Mouse (Mus musculus) ES-Bruce4 (cell line): ENCODE results near the gene AC134908.4.

Experiments
- CTCF ChIP-seq: IDR thresholded peaks from one replicate; pipeline ENCODE4 v1.8.1; 2011; ENCODE audit warnings: low read depth, low read length
- EP300 ChIP-seq: IDR thresholded peaks from 2 replicates; pipeline ENCODE4 v1.6.1; 2011; ENCODE audit warnings: low read depth, low read length; ENCODE audit not compliant: insufficient read depth
- POLR2A ChIP-seq: IDR thresholded peaks from one replicate; pipeline ENCODE4 v1.8.1; 2011; ENCODE audit warnings: low read length; ENCODE audit not compliant: insufficient read depth

DNA sequence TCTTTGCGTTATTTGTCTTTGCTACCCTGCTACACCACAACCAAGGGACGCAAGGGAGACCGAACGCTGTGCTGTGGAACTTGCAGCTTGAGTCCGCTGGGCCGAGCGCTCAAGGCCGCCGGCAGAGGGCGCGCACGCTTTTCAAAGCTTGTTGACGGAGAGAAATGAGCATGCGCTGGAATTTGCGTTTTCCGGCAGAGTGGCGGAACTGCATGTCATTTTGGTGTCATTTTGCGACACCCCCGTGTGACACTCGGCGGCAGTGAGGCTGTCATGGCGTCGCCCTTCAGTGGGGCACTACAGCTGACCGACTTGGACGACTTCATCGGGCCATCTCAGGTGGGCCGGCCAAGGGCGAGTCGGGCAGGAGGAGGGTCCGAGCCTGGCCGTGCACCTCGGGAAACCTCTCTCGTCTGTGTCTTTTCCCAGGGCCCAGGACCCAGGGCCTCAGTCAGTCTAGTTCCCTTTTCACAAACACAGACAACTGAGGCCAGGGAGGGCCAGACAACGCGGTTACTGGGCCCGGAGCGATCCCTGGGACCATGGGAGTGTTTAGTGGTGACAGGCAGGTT, 21.8 kb downstream of the AC134908.4 start, which contains the start of gene Narfl:
- peak; percentile 95 for TF ChIP-seq CTCF
- no peak for TF ChIP-seq POLR2A
- no peak for TF ChIP-seq EP300
